Mouse (Mus musculus) CH12.LX (cell line): ENCODE measurements at regions not wholly inside any gene's neighbourhood (a gene's known extent, or its start where the extent isn't known, plus 50 kb on each side); places are given as distances from the start of the nearest gene placed in this dataset.

Experiments
- DNase-seq: peaks from one replicate; pipeline ENCODE4 v3.0.0-alpha.2; 2013; ENCODE audit errors: extremely low read depth
- H3K27ac ChIP-seq: 2 replicates; pipeline ENCODE4 v1.5.1; 2012; ENCODE audit warnings: low read depth, mild to moderate bottlenecking, control low read depth, moderate library complexity; ENCODE audit not compliant: insufficient read depth
- H3K27me3 ChIP-seq: replicated peaks from 2 replicates; pipeline ENCODE3; 2012; ENCODE audit warnings: inconsistent platforms
- H3K36me3 ChIP-seq, 2 experiments: replicated peaks in 1 of 2; 2 replicates each; pipeline versions ENCODE3 to v1.6.1; 2012; ENCODE audit warnings: inconsistent platforms in 1 of 2, low read length in 1 of 2, mild to moderate bottlenecking in 1 of 2, mixed read lengths in 1 of 2, moderate library complexity in 1 of 2; ENCODE audit not compliant: control insufficient read depth in 1 of 2, insufficient read depth in 1 of 2
- H3K4me1 ChIP-seq, 2 experiments: 2 replicates each; pipeline ENCODE4 v1.6.1; 2012; ENCODE audit warnings: inconsistent platforms in 1 of 2, moderate library complexity in 1 of 2; ENCODE audit not compliant: insufficient read depth in 2 of 2, control insufficient read depth in 1 of 2
- H3K4me2 ChIP-seq: 2 replicates; pipeline ENCODE4 v1.6.1; 2012; ENCODE audit warnings: low read depth, mild to moderate bottlenecking, control low read depth; ENCODE audit not compliant: poor library complexity, insufficient read depth, severe bottlenecking
- H3K4me3 ChIP-seq, 3 experiments: fragments of 150-350 bp in 1 of 3; sonication (generic) in 1 of 3; replicated peaks in 1 of 3; 2 replicates each; pipeline versions ENCODE3 to v1.5.1; 2011 to 2012; ENCODE audit warnings: low read depth in 2 of 3, low read length in 2 of 3, mild to moderate bottlenecking in 2 of 3, moderate library complexity in 2 of 3, control low read depth in 1 of 3, improper control_type of control experiment in 1 of 3, inconsistent platforms in 1 of 3, mixed read lengths in 1 of 3; ENCODE audit not compliant: poor library complexity in 1 of 3
- H3K79me2 ChIP-seq: replicated peaks from 2 replicates; pipeline ENCODE4 v1.6.1; 2012; ENCODE audit warnings: mild to moderate bottlenecking, moderate library complexity; ENCODE audit not compliant: control insufficient read depth, poor library complexity, insufficient read depth, severe bottlenecking; ENCODE audit errors: extremely low read depth
- H3K9ac ChIP-seq: 2 replicates; pipeline ENCODE4 v1.6.1; 2012; ENCODE audit warnings: low read depth, mild to moderate bottlenecking, control low read depth, moderate library complexity; ENCODE audit not compliant: insufficient read depth
- H3K9me3 ChIP-seq: replicated peaks from 2 replicates; pipeline ENCODE3; 2012; ENCODE audit warnings: low read length, inconsistent platforms, mixed read lengths
- E2F4 ChIP-seq: IDR thresholded peaks from 2 replicates; pipeline ENCODE4 v1.6.1; 2011; ENCODE audit warnings: low read depth, low read length, improper control_type of control experiment; ENCODE audit not compliant: insufficient replicate concordance
- GABPA ChIP-seq: IDR thresholded peaks from 2 replicates; pipeline ENCODE4 v1.6.1; 2012; ENCODE audit warnings: low read depth, low read length, improper control_type of control experiment, inconsistent platforms; ENCODE audit not compliant: insufficient replicate concordance
- HCFC1 ChIP-seq: IDR thresholded peaks from 2 replicates; pipeline ENCODE4 v1.6.1; 2012; ENCODE audit warnings: low read depth, mild to moderate bottlenecking, inconsistent platforms, low read length, improper control_type of control experiment
- IRF4 ChIP-seq: IDR thresholded peaks from 2 replicates; pipeline ENCODE4 v1.6.1; 2014; ENCODE audit warnings: low read depth, mild to moderate bottlenecking, inconsistent platforms, low read length, improper control_type of control experiment
- JUN ChIP-seq: IDR thresholded peaks from 2 replicates; pipeline ENCODE4 v1.6.1; 2011; ENCODE audit warnings: low read depth, mild to moderate bottlenecking, low read length, improper control_type of control experiment, moderate library complexity; ENCODE audit not compliant: insufficient read depth
- MAZ ChIP-seq: IDR thresholded peaks from 2 replicates; pipeline ENCODE4 v1.6.1; 2012; ENCODE audit warnings: low read depth, mild to moderate bottlenecking, inconsistent platforms, low read length, improper control_type of control experiment, moderate library complexity
- PAX5 ChIP-seq: IDR thresholded peaks from 2 replicates; pipeline ENCODE4 v1.6.1; 2012; ENCODE audit warnings: low read length, inconsistent platforms, mixed read lengths
- POLR2A ChIP-seq: IDR thresholded peaks from 2 replicates; pipeline ENCODE4 v1.6.1; 2011; ENCODE audit warnings: low read depth, mild to moderate bottlenecking, improper control_type of control experiment, low read length
- TBP ChIP-seq: conservative IDR thresholded peaks from 2 replicates; pipeline ENCODE4 v1.6.1; 2011; ENCODE audit warnings: low read depth, low read length, improper control_type of control experiment
- TCF12 ChIP-seq: IDR thresholded peaks from 2 replicates; pipeline ENCODE4 v1.6.1; 2014; ENCODE audit warnings: low read depth, mild to moderate bottlenecking, inconsistent platforms, low read length, improper control_type of control experiment
- ZC3H11A ChIP-seq: IDR thresholded peaks from 2 replicates; pipeline ENCODE4 v1.6.1; 2012; ENCODE audit warnings: low read depth, mild to moderate bottlenecking, inconsistent platforms, low read length, improper control_type of control experiment
- ZKSCAN1 ChIP-seq: IDR thresholded peaks from 2 replicates; pipeline ENCODE4 v1.6.1; 2012; ENCODE audit warnings: low read depth, inconsistent platforms, low read length, improper control_type of control experiment, borderline replicate concordance
- ZMIZ1 ChIP-seq: IDR thresholded peaks from 2 replicates; pipeline ENCODE4 v1.6.1; 2012; ENCODE audit warnings: low read depth, mild to moderate bottlenecking, inconsistent platforms, low read length, improper control_type of control experiment
- dilution Hi-C: fragments of 300-500 bp; cut with MboI; formaldehyde crosslinking; loops from 2 replicates; pipeline ENCODE4 v1.14.3; 2020; ENCODE audit warnings: low sequenced_read_pairs; ENCODE audit not compliant: extremely low pct_unique_long_range_greater_than_20kb, extremely low pct_ligation_motif_present
- in situ Hi-C: fragments of 300-500 bp; cut with MboI; formaldehyde crosslinking; loops from 3 replicates; pipeline ENCODE4 v1.14.3; 2019; ENCODE audit warnings: low sequenced_read_pairs, low pct_ligation_motif_present, low pct_unique_long_range_greater_than_20kb, mixed read lengths

GRCm38 (mm10) chr9:43492236-43493000 lies 181.8 kb downstream of the Trim29 start:
- Histone ChIP-seq H3K9ac (no peak overlapping the region), H3K79me2 (no peaks in the 10 kb centered on the region), H3K27ac (no peak overlapping the region), H3K27me3 (peaks cover 87% of the 10 kb centered on the region), H3K4me1 (no peaks in the 10 kb centered on the region), H3K9me3 (no peaks in the 10 kb centered on the region), H3K4me3 (no peak overlapping the region), H3K4me2 (no peak overlapping the region), H3K36me3 (no peaks in the 10 kb centered on the region)
- in situ Hi-C loops = no loop called here
- no peak for DNase-seq
- dilution Hi-C loops = no loop called here
- TF ChIP-seq IRF4 (no peak), ZMIZ1 (no peak), ZC3H11A (no peak), HCFC1 (no peak), TBP (no peak), ZKSCAN1 (no peak), PAX5 (no peak)

- TF ChIP-seq E2F4 (no peak), POLR2A (no peak), IRF4 (no peak), TCF12 (no peak), ZMIZ1 (no peak), JUN (no peak), GABPA (no peak), HCFC1 (no peak), MAZ (no peak), ZC3H11A (no peak)
These were observed 187.9 kb downstream of the Trim29 start for GRCm38 (mm10) chr9:43498596-43498995.

More at GRCm38 (mm10) chr9:43498596-43498995, 187.9 kb downstream of the Trim29 start:
- H3K27ac ChIP-seq = no peak overlapping the region
- no peaks in the 10 kb centered on the region for H3K4me1 ChIP-seq
- H3K79me2 ChIP-seq = no peaks in the 10 kb centered on the region
- H3K4me3 ChIP-seq = no peak overlapping the region
- in situ Hi-C loops (no loop called here), dilution Hi-C loops (no loop called here)
- no peak overlapping the region for H3K4me2 ChIP-seq
- H3K36me3 ChIP-seq = no peaks in the 10 kb centered on the region
- no peak for DNase-seq
- H3K9me3 ChIP-seq = no peaks in the 10 kb centered on the region
- H3K9ac ChIP-seq = no peak overlapping the region
- peaks cover 80% of the 10 kb centered on the region for H3K27me3 ChIP-seq
